22 mouse cellular contexts compared by ENCODE assay signal in the genomic region with DNA sequence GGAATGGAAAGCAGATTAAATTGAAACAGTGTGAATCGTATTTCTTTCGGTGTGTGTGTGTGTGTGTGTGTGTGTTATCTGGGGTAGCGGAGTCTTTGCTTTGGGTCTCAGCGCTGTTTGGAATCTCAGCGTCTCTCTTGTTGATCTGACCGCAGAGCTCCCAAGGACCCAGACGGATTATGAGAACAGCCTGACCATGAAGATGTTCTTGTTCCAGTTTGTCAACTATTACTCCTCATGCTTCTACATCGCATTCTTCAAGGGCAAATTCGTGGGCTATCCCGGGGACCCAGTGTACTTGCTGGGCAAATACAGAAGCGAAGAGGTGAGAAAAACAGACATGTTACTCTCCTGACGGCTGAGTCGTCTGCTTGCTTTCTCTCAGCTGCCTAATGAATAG.
DNase-seq lines count a peak whose midpoint lies in the region; ATAC-seq lines count a peak whose summit lies in the region.
"Had no signal": no experiment of that assay in that cellular context is flagged by ENCODE, and none has a peak within 500 bp of the region (broad histone marks: within the 10 kb centered on the region; RNA-seq: fewer than 3 reads in every experiment).

No protein-coding gene starts in this region.

- H3K4me3 ChIP-seq in kidney, embryonic 16.5 days (ENCODE audit: low read length) = no peak overlapping the region

- no peak for ATAC-seq in kidney, embryonic 16.5 days (ENCODE audit: low FRiP score, low TSS enrichment)
- ATAC-seq: activated CD4-positive, CD25-positive, alpha-beta regulatory T cell, adult 4 months; CD4-positive, CD25-positive, alpha-beta regulatory T cell, adult 4 months; Patski had no signal

- no peak overlapping the region for H3K4me2 ChIP-seq in kidney, embryonic 16.5 days (replicated peaks; ENCODE audit: low read depth, low read length)

- no peak overlapping the region for H3K9ac ChIP-seq in kidney, embryonic 16.5 days (replicated peaks; ENCODE audit: low read length)

- DNase-seq in kidney, postnatal 4 days = no peak
- DNase-seq in ovary, adult 18-20 months (ENCODE audit: low spot score) = peak; percentile 82
- DNase-seq in ovary, postnatal 14 days (ENCODE audit: low spot score) = no peak
- peak; percentile 49 for DNase-seq in ovary, postnatal 36 days (ENCODE audit: low spot score)
- no peak for DNase-seq in ovary, postnatal 10 days (ENCODE audit: low spot score)
- DNase-seq in testis, postnatal 14 days (ENCODE audit: low spot score) = peak; percentile 55
- DNase-seq in testis, postnatal 10 days (ENCODE audit: low spot score) = no peak
- DNase-seq: adrenal gland, adult 2 months; adrenal gland, adult 8-10 months; adrenal gland, postnatal 10 days; adrenal gland, postnatal 14 days; adrenal gland, postnatal 25 days; adrenal gland, postnatal 36 days; B cell, adult 2 months; cerebellum, adult 11 months; cerebellum, adult 11-12 months had no signal

- H3K27me3 ChIP-seq in kidney, embryonic 16.5 days (ENCODE audit: insufficient read depth, low read length) = no peaks in the 10 kb centered on the region
- H3K27me3 ChIP-seq: CH12.LX, Patski had no signal

- 0 out of 2 replicates have a peak, but pooled peaks cover 11% of the 10 kb centered on the region for H3K4me1 ChIP-seq in kidney, embryonic 16.5 days (ENCODE audit: insufficient read depth, low read length)

- 93% methylated on average over 13 of the region's 13 CpGs for WGBS in kidney, embryonic 16.5 days

- H3K36me3 ChIP-seq in kidney, embryonic 16.5 days (ENCODE audit: insufficient read depth, low read length) = peaks cover 44% of the 10 kb centered on the region
- H3K36me3 ChIP-seq: G1E had no signal

- H3K9me3 ChIP-seq in kidney, embryonic 16.5 days (ENCODE audit: low read length) = no peaks in the 10 kb centered on the region

- H3K27ac ChIP-seq in kidney, embryonic 16.5 days (ENCODE audit: low read length) = peak overlapping the region; percentile 41; the same call in 1 of the 2 replicates

Comparison
In these comparisons a context has a peak if more than half of its experiments do, and no peak if none do; other contexts are left out.
1. DNase-seq: peak in ovary, adult 18-20 months (single experiment), ovary, postnatal 36 days (single experiment) and testis, postnatal 14 days (single experiment); none in kidney, postnatal 4 days (0 of 2), ovary, postnatal 14 days (single experiment), ovary, postnatal 10 days (single experiment) and testis, postnatal 10 days (single experiment).